In the genomic region with DNA sequence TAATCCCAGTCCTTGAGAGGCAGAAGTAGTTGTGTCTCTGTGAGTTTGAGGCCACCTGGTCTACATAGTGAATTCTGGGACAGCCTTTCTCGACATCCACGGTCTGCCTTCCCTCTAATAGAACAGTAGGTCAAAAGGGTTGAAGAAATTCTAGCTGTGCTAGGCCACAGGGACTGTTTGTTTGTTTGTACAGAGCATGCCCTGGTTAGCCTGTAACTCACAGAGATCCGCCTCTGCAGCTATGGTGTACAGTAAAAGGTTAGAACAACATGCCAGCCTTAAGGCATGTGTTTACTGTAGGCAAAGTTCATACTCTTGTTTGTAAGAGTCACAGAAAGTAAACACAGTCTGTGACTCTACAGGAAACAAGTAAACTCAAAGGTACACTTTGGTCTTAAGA, we compare ENCODE assay signal across 22 mouse cellular contexts. TPM values are rescaled to one million over a fixed set of nuclear protein-coding genes. Genes with fewer than 3 reads are reported as not detected.
DNase-seq lines count a peak whose midpoint lies in the region; ATAC-seq and TF ChIP-seq lines count a peak whose summit lies in the region.
"Had no signal": no experiment of that assay in that cellular context is flagged by ENCODE, and none has a peak within 500 bp of the region (broad histone marks: within the 10 kb centered on the region; RNA-seq: fewer than 3 reads in every experiment).

No protein-coding gene starts in this region.

- peaks cover 10% of the 10 kb centered on the region; the same call in 1 of the 2 replicates for H3K36me3 ChIP-seq in kidney, embryonic 15.5 days
- H3K36me3 ChIP-seq in liver, adult 2 months (ENCODE audit: control insufficient read depth, insufficient read depth, low read length) = no peaks in the 10 kb centered on the region
- H3K36me3 ChIP-seq in liver, embryonic 14.5 days (replicated peaks; ENCODE audit: control insufficient read depth, insufficient read depth, low read depth) = no peaks in the 10 kb centered on the region
- no peaks in the 10 kb centered on the region for H3K36me3 ChIP-seq in stomach, postnatal 0 days (ENCODE audit: control insufficient read depth, insufficient read depth, low read length)

- no peak for TF ChIP-seq CTCF in liver, adult 2 months (IDR thresholded peaks at IDR 0.05; ENCODE audit: low read depth, low read length)
- TF ChIP-seq CTCF in liver, embryonic 14.5 days (IDR thresholded peaks at IDR 0.05; ENCODE audit: low read depth) = no peak
- no peak for TF ChIP-seq CTCF in stomach, postnatal 0 days (IDR thresholded peaks at IDR 0.05; ENCODE audit: low read depth)

- H3K79me2 ChIP-seq in liver, adult 2 months (ENCODE audit: control insufficient read depth, insufficient read depth, low read length) = no peaks in the 10 kb centered on the region

- TF ChIP-seq EP300 in liver, embryonic 14.5 days (IDR thresholded peaks at IDR 0.05; ENCODE audit: low read depth) = no peak
- no peak for TF ChIP-seq EP300 in stomach, postnatal 0 days (optimal IDR thresholded peaks at IDR 0.05)

- H3K27me3 ChIP-seq in kidney, embryonic 15.5 days = no peaks in the 10 kb centered on the region
- H3K27me3 ChIP-seq in liver, adult 2 months (ENCODE audit: control insufficient read depth, insufficient read depth, low read length) = no peaks in the 10 kb centered on the region
- H3K27me3 ChIP-seq in liver, embryonic 14.5 days (ENCODE audit: control insufficient read depth, insufficient read depth, low read length) = no peaks in the 10 kb centered on the region
- no peaks in the 10 kb centered on the region for H3K27me3 ChIP-seq in stomach, postnatal 0 days (ENCODE audit: control insufficient read depth, insufficient read depth, low read length)
- H3K27me3 ChIP-seq: CH12.LX; embryonic facial prominence, embryonic 13.5 days; forebrain, embryonic 12.5 days; hindbrain, embryonic 13.5 days; Patski had no signal

- no peak overlapping the region for H3K4me3 ChIP-seq in kidney, embryonic 15.5 days (replicated peaks)
- H3K4me3 ChIP-seq in liver, adult 2 months (ENCODE audit: insufficient read depth, low read depth, low read length) = no peak overlapping the region
- H3K4me3 ChIP-seq in liver, embryonic 14.5 days (ENCODE audit: insufficient read depth in 1 of 2, low read depth in 2 of 2, low read length in 2 of 2) = no peak overlapping the region
- H3K4me3 ChIP-seq in stomach, postnatal 0 days (ENCODE audit: low read depth, low read length) = no peak overlapping the region
- H3K4me3 ChIP-seq: embryonic facial prominence, embryonic 13.5 days; forebrain, embryonic 12.5 days; heart, embryonic 10.5 days; hindbrain, embryonic 13.5 days had no signal

- H3K4me2 ChIP-seq in kidney, embryonic 15.5 days = no peak overlapping the region
- H3K4me2 ChIP-seq in liver, embryonic 14.5 days (ENCODE audit: low read depth) = no peak overlapping the region
- no peak overlapping the region for H3K4me2 ChIP-seq in stomach, postnatal 0 days (replicated peaks; ENCODE audit: low read depth)
- H3K4me2 ChIP-seq: embryonic facial prominence, embryonic 13.5 days; forebrain, embryonic 12.5 days; hindbrain, embryonic 13.5 days had no signal

- ATAC-seq in kidney, embryonic 15.5 days (replicated peaks; ENCODE audit: low FRiP score) = no peak
- ATAC-seq in liver, embryonic 14.5 days (ENCODE audit: insufficient read depth) = peak; percentile 58
- 0 out of 2 replicates have a peak, but pooled peaks have one; percentile 50 for ATAC-seq in stomach, postnatal 0 days (ENCODE audit: low FRiP score, low TSS enrichment)
- ATAC-seq: activated CD4-positive, CD25-positive, alpha-beta regulatory T cell, adult 4 months; forebrain, embryonic 16.5 days; Patski had no signal

- no peaks in the 10 kb centered on the region for H3K9me3 ChIP-seq in kidney, embryonic 15.5 days (replicated peaks)
- no peaks in the 10 kb centered on the region for H3K9me3 ChIP-seq in liver, embryonic 14.5 days (ENCODE audit: control insufficient read depth, low read length)
- H3K9me3 ChIP-seq in stomach, postnatal 0 days (ENCODE audit: control insufficient read depth, low read length) = no peaks in the 10 kb centered on the region
- H3K9me3 ChIP-seq: embryonic facial prominence, embryonic 13.5 days; forebrain, embryonic 12.5 days; heart, embryonic 10.5 days; hindbrain, embryonic 13.5 days had no signal

- peak; percentile 74 for DNase-seq in kidney, adult 9 months
- DNase-seq in liver, adult 2 months (ENCODE audit: extremely low read depth, low read depth, low spot score) = peak; percentile 99
- DNase-seq in liver = no peak
- DNase-seq in liver, embryonic 14.5 days (ENCODE audit: low read depth in 3 of 3, low spot score in 3 of 3) = no peak
- DNase-seq in stomach, postnatal 0 days (ENCODE audit: low spot score) = no peak
- DNase-seq in adrenal gland, postnatal 36 days = no peak
- DNase-seq: adrenal gland, postnatal 10 days; cerebellum, adult 11-12 months; cerebellum, adult 9-11 months; cerebellum, postnatal 36 days; gastrocnemius, postnatal 10 days; heart, adult 18-20 months; heart, postnatal 10 days had no signal

- no peaks in the 10 kb centered on the region for H3K4me1 ChIP-seq in kidney, embryonic 15.5 days
- peaks cover 39% of the 10 kb centered on the region for H3K4me1 ChIP-seq in liver, adult 2 months (ENCODE audit: control insufficient read depth, insufficient read depth, low read length)
- H3K4me1 ChIP-seq in liver, embryonic 14.5 days (replicated peaks; ENCODE audit: control insufficient read depth in 2 of 2, insufficient read depth in 2 of 2, low read length in 1 of 2) = peaks cover 0 to 12% of the 10 kb centered on the region in 2 experiments; a peak in 2 of 4 replicates
- no peaks in the 10 kb centered on the region for H3K4me1 ChIP-seq in stomach, postnatal 0 days (replicated peaks; ENCODE audit: control insufficient read depth, insufficient read depth)
- H3K4me1 ChIP-seq: embryonic facial prominence, embryonic 13.5 days; forebrain, embryonic 12.5 days; hindbrain, embryonic 13.5 days had no signal

- 46% methylated on average over 3 of the region's 3 CpGs for WGBS in kidney, embryonic 15.5 days
- 20% methylated on average over 3 of the region's 3 CpGs for WGBS in liver, adult 2 months
- whole genome bisulfite sequencing in liver, embryonic 14.5 days (ENCODE audit: insufficient replicate concordance) = 69% methylated on average over 3 of the region's 3 CpGs
- WGBS in stomach, postnatal 0 days = 70% methylated on average over 3 of the region's 3 CpGs

- no peak overlapping the region for H3K27ac ChIP-seq in kidney, embryonic 15.5 days
- H3K27ac ChIP-seq in liver, adult 2 months (replicated peaks; ENCODE audit: insufficient read depth, low read depth, low read length) = peak overlapping the region; percentile 72
- H3K27ac ChIP-seq in liver, embryonic 14.5 days = no peak overlapping the region
- no peak overlapping the region for H3K27ac ChIP-seq in stomach, postnatal 0 days (replicated peaks)
- H3K27ac ChIP-seq: embryonic facial prominence, embryonic 13.5 days; forebrain, embryonic 12.5 days; heart, embryonic 10.5 days; hindbrain, embryonic 13.5 days had no signal

- no peak overlapping the region for H3K9ac ChIP-seq in kidney, embryonic 15.5 days
- H3K9ac ChIP-seq in liver, adult 2 months (ENCODE audit: low read depth, low read length) = no peak overlapping the region
- H3K9ac ChIP-seq in liver, embryonic 14.5 days (replicated peaks) = no peak overlapping the region
- no peak overlapping the region for H3K9ac ChIP-seq in stomach, postnatal 0 days (ENCODE audit: low read length)
- H3K9ac ChIP-seq: embryonic facial prominence, embryonic 13.5 days; forebrain, embryonic 12.5 days; hindbrain, embryonic 13.5 days had no signal

- no peak for TF ChIP-seq POLR2A in liver, adult 2 months (IDR thresholded peaks at IDR 0.05; ENCODE audit: extremely low read depth, insufficient read depth, low read length)

RNA-seq across cellular contexts. Expression of a gene that starts 10.5 kb away (rescaled TPM):
- polyA plus RNA-seq in kidney, embryonic 15.5 days (2015; fragmentation: Nextera tagmentation; extraction: Ambion mirVana) = 19.3 and 20.0 TPM in 2 replicates
- 8.5 and 9.3 TPM in 2 replicates for total RNA-seq in liver, adult 2 months (2014; rRNA removed)
- 9.3 and 9.9 TPM in 2 replicates for polyA plus RNA-seq in liver, adult 2 months (2012; rRNA removed)
- polyA plus RNA-seq in liver, embryonic 14.5 days (2012; rRNA removed) = 7.4 and 7.6 TPM in 2 replicates
- polyA plus RNA-seq in liver, embryonic 14.5 days (2014; fragmentation: Nextera tagmentation; extraction: Ambion mirVana) = 8.5 and 9.3 TPM in 2 replicates
- polyA plus RNA-seq in stomach, postnatal 0 days (2015; fragmentation: Nextera tagmentation; extraction: Ambion mirVana) = 6.1 and 6.2 TPM in 2 replicates
- total RNA-seq in adrenal gland, postnatal 36 days (2021) = 10 to 100 TPM in 1 of 2 experiments, 1 to 10 TPM in 1; 7.4 to 10.9 TPM

RNA-seq across cellular contexts. Expression of a gene that starts 25.8 kb away (rescaled TPM):
- polyA plus RNA-seq in kidney, embryonic 15.5 days (2015; fragmentation: Nextera tagmentation; extraction: Ambion mirVana) = 233 and 259 TPM in 2 replicates
- total RNA-seq in liver, adult 2 months (2014; rRNA removed) = 252 and 333 TPM in 2 replicates
- 254 and 299 TPM in 2 replicates for polyA plus RNA-seq in liver, adult 2 months (2012; rRNA removed)
- polyA plus RNA-seq in liver, embryonic 14.5 days (2012; rRNA removed) = 36.8 and 43.7 TPM in 2 replicates
- polyA plus RNA-seq in liver, embryonic 14.5 days (2014; fragmentation: Nextera tagmentation; extraction: Ambion mirVana) = 103 and 117 TPM in 2 replicates
- 211 and 220 TPM in 2 replicates for polyA plus RNA-seq in stomach, postnatal 0 days (2015; fragmentation: Nextera tagmentation; extraction: Ambion mirVana)
- total RNA-seq in adrenal gland, postnatal 36 days (2021) = 100 to 1,000 TPM; 862 to 881 TPM

RNA-seq across cellular contexts. Expression of a gene that starts 25.9 kb away (rescaled TPM):
- 37.3 and 37.5 TPM in 2 replicates for polyA plus RNA-seq in kidney, embryonic 15.5 days (2015; fragmentation: Nextera tagmentation; extraction: Ambion mirVana)
- total RNA-seq in liver, adult 2 months (2014; rRNA removed) = 9.8 and 16.5 TPM in 2 replicates
- 26.3 and 28.8 TPM in 2 replicates for polyA plus RNA-seq in liver, adult 2 months (2012; rRNA removed)
- polyA plus RNA-seq in liver, embryonic 14.5 days (2012; rRNA removed) = 14.8 and 16.6 TPM in 2 replicates
- polyA plus RNA-seq in liver, embryonic 14.5 days (2014; fragmentation: Nextera tagmentation; extraction: Ambion mirVana) = 5.7 and 9.5 TPM in 2 replicates
- 30.8 and 32.6 TPM in 2 replicates for polyA plus RNA-seq in stomach, postnatal 0 days (2015; fragmentation: Nextera tagmentation; extraction: Ambion mirVana)
- 100 to 1,000 TPM; 116 to 149 TPM for total RNA-seq in adrenal gland, postnatal 36 days (2021)

RNA-seq across cellular contexts. Expression of a gene that starts 53.6 kb away (rescaled TPM):
- polyA plus RNA-seq in kidney, embryonic 15.5 days (2015; fragmentation: Nextera tagmentation; extraction: Ambion mirVana) = 40.0 and 42.9 TPM in 2 replicates
- total RNA-seq in liver, adult 2 months (2014; rRNA removed) = 19.5 and 26.2 TPM in 2 replicates
- polyA plus RNA-seq in liver, adult 2 months (2012; rRNA removed) = 29.8 and 30.5 TPM in 2 replicates
- 6.8 and 8.4 TPM in 2 replicates for polyA plus RNA-seq in liver, embryonic 14.5 days (2012; rRNA removed)
- 9.5 and 11.1 TPM in 2 replicates for polyA plus RNA-seq in liver, embryonic 14.5 days (2014; fragmentation: Nextera tagmentation; extraction: Ambion mirVana)
- 13.9 and 14.5 TPM in 2 replicates for polyA plus RNA-seq in stomach, postnatal 0 days (2015; fragmentation: Nextera tagmentation; extraction: Ambion mirVana)
- total RNA-seq in adrenal gland, postnatal 36 days (2021) = 100 to 1,000 TPM; 121 to 155 TPM

RNA-seq across cellular contexts. Expression of a gene that starts 53.6 kb away (rescaled TPM):
- polyA plus RNA-seq in kidney, embryonic 15.5 days (2015; fragmentation: Nextera tagmentation; extraction: Ambion mirVana) = 1.4 and 1.9 TPM in 2 replicates
- total RNA-seq in liver, adult 2 months (2014; rRNA removed) = 0.27 and 0.28 TPM in 2 replicates
- 2.1 and 3.2 TPM in 2 replicates for polyA plus RNA-seq in liver, adult 2 months (2012; rRNA removed)
- 0.54 and 0.81 TPM in 2 replicates for polyA plus RNA-seq in liver, embryonic 14.5 days (2012; rRNA removed)
- 0.61 and 0.83 TPM in 2 replicates for polyA plus RNA-seq in liver, embryonic 14.5 days (2014; fragmentation: Nextera tagmentation; extraction: Ambion mirVana)
- polyA plus RNA-seq in stomach, postnatal 0 days (2015; fragmentation: Nextera tagmentation; extraction: Ambion mirVana) = 13.2 and 13.8 TPM in 2 replicates
- total RNA-seq in adrenal gland, postnatal 36 days (2021) = 10 to 100 TPM; 10.5 to 23.5 TPM
- polyA plus RNA-seq: activated CD4-positive, CD25-positive, alpha-beta regulatory T cell, adult 4 months; Patski had no signal

Comparison
In these comparisons a context has a peak if more than half of its experiments do, and no peak if none do; other contexts are left out.
1. DNase-seq: peak in kidney, adult 9 months (single experiment) and liver, adult 2 months (single experiment); none in liver (single experiment), liver, embryonic 14.5 days (0 of 3), stomach, postnatal 0 days (single experiment) and adrenal gland, postnatal 36 days (0 of 2).